Mouse (Mus musculus): ENCODE data around the gene Acsm2.
A peak's percentile ranks its signal among the peaks of the same experiment; 100 is the strongest.
"Not testable (repeated sequence)": the region's sequence is repeated elsewhere in the genome, so short reads cannot be mapped to it uniquely, and the experiment has no call there.

The Acsm2 gene

DNA sequence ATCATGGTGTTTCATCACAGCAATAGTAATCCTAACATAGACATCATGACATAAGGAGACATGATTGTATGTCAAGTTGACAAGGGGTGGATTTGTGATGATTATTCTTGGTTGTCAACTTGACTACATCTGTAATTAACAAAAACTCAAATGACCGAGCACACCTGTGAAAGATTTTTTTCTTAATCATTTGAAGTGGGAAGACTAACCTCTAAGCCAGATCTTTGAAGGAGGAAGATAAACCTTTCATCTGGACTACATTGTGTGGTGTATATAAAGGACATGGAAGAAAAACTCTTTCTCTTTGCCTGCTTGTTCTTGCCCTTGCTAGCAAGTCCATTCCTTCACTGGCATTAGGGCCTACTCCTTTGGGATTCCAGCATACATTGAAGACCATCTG, at the start of gene Acsm2:
Gene Acsm2, plus strand, starts transcription at position 301 of the 400 bp plus-strand sequence.
- DNase-seq: no peak

GRCm38 (mm10) chr7:119511143-119511542, 43.0 kb upstream of the Acsm2 start:
- DNase-seq: no peak

DNA sequence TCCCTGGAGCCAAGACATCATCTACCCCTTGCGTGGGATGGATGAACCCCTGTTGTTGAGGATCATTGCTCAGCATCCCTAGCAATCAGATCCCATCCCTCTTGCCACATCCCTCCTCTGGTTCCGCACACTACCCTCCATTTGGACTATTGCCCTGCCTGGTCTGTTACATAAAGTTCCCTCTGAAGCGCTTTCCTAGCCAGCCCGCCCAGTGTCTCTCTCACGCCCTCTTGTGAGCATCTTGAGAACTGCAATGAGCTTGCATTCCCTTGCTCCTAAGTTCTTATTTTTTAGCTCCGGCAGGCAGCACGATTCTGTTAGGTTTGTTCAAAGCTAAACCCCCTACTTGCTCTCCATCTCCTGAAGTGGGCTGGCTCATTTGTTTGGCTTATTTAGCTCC, 41.1 kb upstream of the Acsm2 start:
- peak; percentile 68 to 82 for DNase-seq

DNA sequence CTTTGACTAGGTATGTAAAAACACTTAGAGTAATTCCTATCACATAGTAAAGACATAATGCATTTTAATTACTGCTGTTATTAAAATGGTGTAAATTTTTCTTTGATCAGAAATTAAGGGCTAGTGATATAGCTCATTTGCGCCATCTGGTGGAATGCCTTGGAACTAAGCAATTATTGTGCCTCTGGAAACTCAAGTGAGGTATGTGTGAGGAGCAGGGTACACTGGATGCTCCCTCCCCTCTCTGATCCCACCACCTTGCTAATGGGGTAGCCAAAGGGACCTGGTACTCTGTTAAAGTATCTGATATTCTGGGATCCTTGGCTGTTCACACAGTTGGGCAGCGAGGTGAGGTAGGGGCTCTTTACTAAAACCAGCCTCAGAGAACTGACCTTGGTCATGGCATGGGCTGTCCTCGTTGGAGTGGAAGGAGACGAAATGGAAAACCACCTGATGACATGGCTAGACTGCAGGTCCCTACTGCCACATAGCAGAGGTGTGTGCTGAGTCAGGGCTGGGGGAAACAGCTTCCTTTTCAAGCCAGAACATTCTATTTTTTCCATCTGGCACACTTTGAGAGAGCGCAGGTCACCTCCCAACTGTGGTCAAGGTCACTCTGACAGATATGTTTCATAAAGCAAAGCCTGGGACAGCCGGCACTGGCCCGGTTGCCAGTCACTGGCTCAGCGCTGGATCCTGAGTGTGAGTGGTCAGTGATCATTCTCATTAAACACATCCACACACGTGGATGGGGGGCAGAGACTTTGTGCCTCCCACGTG, 38.5 kb upstream of the Acsm2 start:
- peak; percentile 74 to 84 for DNase-seq

DNA sequence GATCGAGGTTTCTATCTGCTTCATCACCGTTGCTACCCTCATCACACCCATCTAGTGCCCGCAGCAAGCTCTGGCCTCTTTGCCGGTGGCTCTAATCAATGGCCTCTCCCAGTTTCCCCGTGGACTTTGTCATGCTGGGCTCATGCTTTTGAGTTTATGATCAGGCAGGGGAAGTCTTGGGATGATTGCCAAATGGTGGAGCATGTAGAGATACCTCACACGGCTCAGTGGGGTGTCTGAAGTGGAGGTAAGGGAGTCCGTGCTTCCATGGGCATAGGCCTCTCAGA, 37.9 kb upstream of the Acsm2 start:
- no peak for DNase-seq

DNA sequence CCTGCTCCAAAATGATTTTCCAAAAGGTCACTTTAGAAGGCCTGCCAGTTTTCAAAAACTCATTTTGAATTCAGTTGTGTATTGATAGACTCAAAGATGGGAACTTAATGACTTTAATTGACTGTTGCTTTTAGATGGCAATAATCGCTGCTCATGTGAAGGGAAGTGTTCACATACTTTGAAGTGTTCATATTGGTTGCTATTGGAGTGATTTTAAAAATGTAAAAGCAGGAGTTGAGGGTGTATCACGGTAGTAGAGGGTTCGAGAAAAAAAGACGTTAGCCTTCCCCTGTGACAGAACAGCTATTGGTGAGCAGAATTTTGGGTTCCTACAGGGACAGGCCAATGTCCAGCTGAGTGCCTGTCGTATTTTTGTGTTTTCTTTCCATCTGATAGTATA, 35.0 kb upstream of the Acsm2 start, which contains the start of gene Acsm5:
Gene Acsm5, plus strand, starts transcription at position 301 of the 400 bp plus-strand sequence.
- no peak for DNase-seq

- peak; percentile 82 to 89 for DNase-seq
Observed at GRCm38 (mm10) chr7:119519654-119520053, 34.5 kb upstream of the Acsm2 start.

DNA sequence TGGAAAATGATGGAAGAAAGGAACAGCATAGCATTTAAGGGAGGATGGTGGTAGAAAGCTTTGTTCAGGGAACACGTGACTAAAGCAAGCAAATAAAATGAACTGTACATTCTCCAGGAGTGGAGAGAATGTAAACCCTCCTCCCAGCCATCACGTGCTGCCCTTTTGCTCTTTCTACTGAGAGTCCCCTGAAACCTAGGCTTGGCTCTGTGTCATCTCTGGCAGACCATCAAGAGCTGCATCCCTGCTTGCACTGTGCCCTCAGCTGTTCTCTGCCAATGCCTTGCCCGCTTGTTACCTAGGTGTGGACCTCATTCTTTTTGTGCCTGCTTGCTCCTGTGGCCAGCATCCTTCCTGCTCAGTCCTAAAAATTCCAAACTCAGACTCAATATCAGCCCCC, 32.3 kb upstream of the Acsm2 start:
- DNase-seq: no peak

DNA sequence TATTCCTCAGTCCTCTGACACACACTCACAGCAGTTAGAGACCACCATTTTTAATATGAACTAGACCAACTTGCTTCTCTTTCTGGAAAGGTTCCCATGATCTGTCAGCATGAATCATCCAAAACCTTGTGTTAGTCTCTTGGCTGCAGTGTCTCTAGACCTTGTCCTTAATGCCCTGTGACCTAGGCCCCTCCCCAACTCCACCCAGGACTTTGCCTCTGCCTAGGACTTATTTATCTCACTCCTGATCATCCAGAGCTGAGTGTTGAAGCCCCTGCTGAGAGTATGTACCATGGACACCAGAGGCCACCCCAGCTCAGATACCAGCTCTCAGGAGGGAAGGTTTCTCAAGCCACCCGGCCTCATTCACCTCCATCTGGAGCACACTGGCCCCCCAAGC, 31.8 kb upstream of the Acsm2 start:
- DNase-seq: no peak

GRCm38 (mm10) chr7:119523389-119523788, 30.8 kb upstream of the Acsm2 start, which contains the start of gene Pdilt:
Gene Pdilt, minus strand, starts transcription at chr7:119523489.
- DNase-seq: no peak

DNA sequence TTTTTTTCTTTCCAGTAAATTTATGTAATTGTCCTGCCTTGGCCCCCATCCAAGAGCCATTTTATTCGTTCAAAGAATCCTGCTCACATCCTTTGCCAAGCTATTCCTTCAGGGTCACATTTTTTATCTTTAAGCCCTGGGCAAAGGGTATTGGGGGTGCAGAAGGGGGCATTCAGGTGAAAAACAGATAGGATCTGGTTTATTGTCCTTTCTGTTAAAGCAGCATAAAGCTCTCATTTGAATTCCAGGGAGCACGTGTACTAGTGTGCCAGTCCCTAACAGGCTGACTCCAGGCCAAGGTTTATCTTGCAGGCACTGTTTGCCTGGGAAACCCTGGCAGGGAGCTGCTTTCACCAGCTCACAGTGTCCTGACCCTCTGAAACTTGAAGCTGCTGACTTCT, 28.3 kb upstream of the Acsm2 start:
- peak in 1 of 2 experiments; percentile 32 for DNase-seq

GRCm38 (mm10) chr7:119526486-119526885, 27.7 kb upstream of the Acsm2 start:
- no peak for DNase-seq

- no peak for DNase-seq
Observed at GRCm38 (mm10) chr7:119527135-119527534, 27.0 kb upstream of the Acsm2 start.

DNA sequence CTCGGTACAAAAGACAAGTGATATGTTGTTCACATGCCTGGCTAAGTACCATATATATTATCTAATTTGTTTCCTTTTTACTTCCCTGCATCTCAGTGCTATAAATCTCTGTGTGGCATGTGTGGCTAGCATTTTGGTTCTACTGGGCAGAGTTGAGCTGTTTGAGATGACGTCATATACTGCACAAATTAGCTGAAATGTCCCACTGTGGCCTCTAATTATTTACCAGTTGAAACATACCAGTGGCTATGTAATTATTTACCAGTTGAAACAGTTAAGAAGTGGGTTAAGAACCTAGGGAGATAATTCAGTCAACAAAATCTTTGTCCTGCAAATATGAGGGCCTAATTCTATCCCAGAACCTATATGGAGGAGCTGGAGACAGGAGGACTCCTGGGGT, 26.6 kb upstream of the Acsm2 start:
- DNase-seq: no peak

DNA sequence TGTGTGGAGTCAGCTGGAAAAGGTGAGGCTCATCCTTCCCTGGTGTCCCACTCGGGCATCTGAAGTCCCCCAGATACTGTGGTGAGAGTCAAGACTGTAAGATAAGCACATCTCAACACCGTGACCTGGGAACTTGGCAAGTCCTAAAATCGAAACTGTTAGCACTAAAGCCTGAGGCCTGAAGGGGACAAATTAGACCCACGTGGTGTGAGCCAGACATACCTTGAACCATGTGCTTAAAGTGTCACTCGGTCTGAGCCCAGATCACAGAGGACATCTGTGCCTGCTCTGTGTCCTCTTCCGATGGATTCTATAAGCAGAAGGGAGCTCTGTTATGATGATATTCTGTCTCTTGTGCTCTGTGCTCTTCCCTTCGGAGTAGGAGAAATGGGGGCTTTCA, 25.5 kb upstream of the Acsm2 start:
- no peak for DNase-seq

GRCm38 (mm10) chr7:119532924-119533323, 21.2 kb upstream of the Acsm2 start:
- no peak for DNase-seq

- no peak for DNase-seq
Observed at GRCm38 (mm10) chr7:119534389-119534788, 19.8 kb upstream of the Acsm2 start.

- no peak for DNase-seq
Observed at GRCm38 (mm10) chr7:119542445-119542844, 11.7 kb upstream of the Acsm2 start.

DNA sequence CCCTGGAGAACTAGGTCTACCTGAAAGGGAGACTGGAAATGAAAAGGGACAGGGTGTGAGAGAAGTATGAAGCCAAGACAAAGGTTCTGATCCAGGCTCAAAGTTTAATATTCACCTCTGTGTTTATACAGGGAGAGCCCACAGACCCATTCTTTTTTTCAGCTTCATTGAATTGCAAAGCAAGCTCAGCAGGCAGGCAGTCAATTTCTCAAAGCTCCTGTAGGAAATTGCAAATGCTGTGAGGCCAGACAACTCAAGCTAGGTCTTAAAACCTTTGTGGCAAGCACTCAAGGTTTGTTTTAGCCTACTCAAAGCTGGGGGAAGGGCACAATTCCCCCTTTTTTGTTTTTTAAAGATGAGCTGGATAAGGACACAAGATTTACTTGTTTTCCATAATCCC, 8.6 kb upstream of the Acsm2 start:
- no peak for DNase-seq

- no peak for DNase-seq
Observed at GRCm38 (mm10) chr7:119550471-119551222, 3.5 kb upstream of the Acsm2 start.

GRCm38 (mm10) chr7:119559789-119560451, 5.8 kb downstream of the Acsm2 start:
- DNase-seq: no peak

- DNase-seq: no peak
Observed at GRCm38 (mm10) chr7:119560452-119560835, 6.3 kb downstream of the Acsm2 start.

DNA sequence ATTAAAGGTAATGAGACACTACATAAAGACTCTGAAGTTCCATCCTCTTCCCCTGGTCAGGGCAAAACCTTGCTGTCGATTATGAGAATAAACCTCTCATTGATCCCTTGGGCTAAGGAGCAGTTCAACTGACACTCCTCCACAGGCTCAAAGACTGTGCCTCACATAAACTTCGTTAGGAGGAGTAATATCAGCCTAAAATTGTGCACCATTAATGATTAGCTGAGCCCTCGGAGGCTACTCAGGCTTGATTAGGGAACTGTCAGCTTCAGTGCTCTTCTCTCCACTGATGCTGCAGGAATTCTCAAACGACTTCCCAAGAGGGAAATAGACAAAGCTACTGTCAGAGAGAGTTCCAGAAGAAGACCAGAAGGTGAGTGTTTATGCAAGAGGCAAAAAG, 7.3 kb downstream of the Acsm2 start:
- no peak for DNase-seq

- DNase-seq: not testable (repeated sequence)
Observed at GRCm38 (mm10) chr7:119562476-119562875, 8.3 kb downstream of the Acsm2 start.

Data from cerebellum, postnatal 14 days (tissue).